Mouse (Mus musculus) thymus, adult 2 months (tissue): Measurements from ENCODE around the gene Tjp1.

Source experiments
- CTCF ChIP-seq: fragments of 200-500 bp; IDR thresholded peaks from 2 replicates; pipeline ENCODE4 v1.5.1; 2012; ENCODE audit warnings: mild to moderate bottlenecking, control low read depth, low read length, moderate library complexity, borderline replicate concordance; ENCODE audit not compliant: control insufficient read depth, poor library complexity, insufficient read depth; ENCODE audit errors: extremely low read depth
- POLR2A ChIP-seq: fragments of 200-500 bp; IDR thresholded peaks from 2 replicates; pipeline ENCODE4 v1.6.1; 2012; ENCODE audit warnings: mild to moderate bottlenecking, low read length, control low read depth, moderate library complexity; ENCODE audit not compliant: control insufficient read depth, poor library complexity, insufficient read depth; ENCODE audit errors: extremely low read depth

- TF ChIP-seq POLR2A (no peak), CTCF (no peak)
Observed at GRCm38 (mm10) chr7:65416506-65416905, 111.1 kb downstream of the Tjp1 start.
